Mouse (Mus musculus): Measurements from ENCODE around the gene Zbtb4.

DNA sequence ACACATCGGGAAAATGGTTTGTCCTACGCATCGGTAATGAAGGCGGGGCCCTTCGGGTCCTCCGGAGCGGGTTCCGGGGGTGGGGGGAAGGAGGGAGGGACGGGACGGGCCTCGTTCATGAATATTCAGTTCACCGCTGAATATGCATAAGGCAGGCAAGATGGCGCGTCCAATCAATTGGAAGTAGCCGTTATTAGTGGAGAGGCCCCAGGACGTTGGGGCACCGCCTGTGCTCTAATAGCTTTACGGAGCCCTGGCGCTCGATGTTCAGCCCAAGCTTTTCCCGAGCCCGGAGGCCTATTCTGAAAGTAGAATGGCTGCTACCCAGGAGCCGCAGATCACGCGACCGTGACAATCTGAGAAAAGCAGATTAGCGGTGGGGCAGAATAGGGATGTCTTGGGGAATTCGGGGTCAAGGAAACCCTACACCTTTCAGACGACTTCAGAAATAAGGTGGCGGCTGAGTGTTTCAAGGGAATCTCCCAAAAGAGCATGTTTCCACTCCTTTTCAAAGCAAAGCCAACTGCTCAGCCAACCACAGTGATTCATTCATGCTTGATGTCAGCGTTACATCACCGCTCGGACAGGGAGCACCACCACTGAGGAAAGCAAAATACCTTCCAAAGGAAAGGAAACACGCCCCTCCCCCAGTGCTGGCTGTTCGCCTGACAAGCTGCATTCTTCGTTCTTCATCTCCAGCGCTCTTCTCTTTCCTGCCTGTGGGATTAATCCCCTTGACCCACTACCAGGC lies 6.6 kb upstream of the Zbtb4 start:
- TF ChIP-seq EP300 (IDR thresholded peaks at IDR 0.05; ENCODE audit: insufficient read depth, low read depth, low read length), result no peak
- TF ChIP-seq POLR2A (IDR thresholded peaks at IDR 0.05; ENCODE audit: insufficient read depth, low read length), result no peak

Measured in ES-Bruce4 (cell line).